Mouse (Mus musculus): ENCODE results near the gene Reln.

DNA sequence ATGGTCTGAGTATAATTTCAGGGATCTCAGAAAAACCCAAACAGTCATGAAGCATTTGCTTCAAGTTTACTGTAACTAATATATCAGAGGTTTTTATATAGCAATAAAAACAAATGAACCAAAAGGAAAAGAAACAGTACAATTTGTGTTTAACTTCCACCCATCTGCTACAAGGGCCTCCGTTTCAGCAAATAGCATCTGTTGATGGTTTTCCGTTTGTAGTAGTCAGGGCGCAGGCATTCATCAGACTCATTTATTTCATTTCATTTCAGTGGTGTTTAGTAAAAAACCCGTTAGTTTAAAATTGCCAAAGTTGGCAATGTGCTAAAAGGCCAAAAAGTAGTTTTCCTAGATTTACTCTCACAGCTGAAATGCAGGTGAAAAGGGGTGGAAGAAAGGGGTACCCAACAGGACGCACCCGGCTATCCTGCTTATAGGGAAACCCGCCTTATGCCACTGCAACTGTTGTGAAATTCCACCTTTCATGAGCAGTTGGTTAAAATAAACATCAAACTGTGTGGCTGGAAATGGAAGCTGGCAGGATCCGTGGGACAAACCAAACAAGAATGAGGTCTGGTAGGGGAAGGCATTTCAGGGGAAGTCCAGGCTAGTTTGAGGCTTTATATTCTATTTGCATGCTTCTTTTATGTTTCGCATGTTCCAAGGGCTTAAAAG, 237.6 kb downstream of the Reln start:
- TF ChIP-seq POLR2A (IDR thresholded peaks at IDR 0.05; ENCODE audit: control insufficient read depth, extremely low read depth, insufficient read depth, low read length, poor library complexity) (no peak), CTCF (IDR thresholded peaks at IDR 0.05; ENCODE audit: borderline replicate concordance, control insufficient read depth, extremely low read depth, insufficient read depth, low read length, poor library complexity) (no peak)

Measured in thymus, adult 2 months (tissue).